Mouse (Mus musculus): ENCODE data around the gene Rarb. TPM values are rescaled to one million over a fixed set of nuclear protein-coding genes. Genes with fewer than 3 reads are reported as not detected.

Gene Rarb
- polyA plus RNA-seq, 1 experiment: not detected

GRCm38 (mm10) chr14:16551843-16552242 is 267.1 kb downstream of the Rarb start:
- TF ChIP-seq CTCF (IDR thresholded peaks at IDR 0.05; ENCODE audit: low read depth, low read length) (no peak), POLR2A (IDR thresholded peaks at IDR 0.05; ENCODE audit: borderline replicate concordance, low read depth, low read length) (no peak)
- H3K27ac ChIP-seq (ENCODE audit: insufficient read depth, low read depth, low read length): no peak overlapping the region
- H3K4me3 ChIP-seq (ENCODE audit: insufficient read depth, low read length): no peak overlapping the region
- no peaks in the 10 kb centered on the region for H3K4me1 ChIP-seq (ENCODE audit: control insufficient read depth, insufficient read depth, low read length)

GRCm38 (mm10) chr14:16548200-16548576 is 270.8 kb downstream of the Rarb start:
- Histone ChIP-seq H3K4me1 (ENCODE audit: control insufficient read depth, insufficient read depth, low read length) (no peaks in the 10 kb centered on the region), H3K4me3 (ENCODE audit: insufficient read depth, low read length) (no peak overlapping the region), H3K27ac (ENCODE audit: insufficient read depth, low read depth, low read length) (no peak overlapping the region)
- TF ChIP-seq CTCF (IDR thresholded peaks at IDR 0.05; ENCODE audit: low read depth, low read length) (no peak), POLR2A (IDR thresholded peaks at IDR 0.05; ENCODE audit: borderline replicate concordance, low read depth, low read length) (no peak)

- TF ChIP-seq POLR2A (IDR thresholded peaks at IDR 0.05; ENCODE audit: borderline replicate concordance, low read depth, low read length) (no peak), CTCF (IDR thresholded peaks at IDR 0.05; ENCODE audit: low read depth, low read length) (no peak)
- no peaks in the 10 kb centered on the region for H3K4me1 ChIP-seq (ENCODE audit: control insufficient read depth, insufficient read depth, low read length)
- no peak overlapping the region for H3K4me3 ChIP-seq (ENCODE audit: insufficient read depth, low read length)
- H3K27ac ChIP-seq (ENCODE audit: insufficient read depth, low read depth, low read length): no peak overlapping the region
Measured at GRCm38 (mm10) chr14:16547492-16548199, 271.3 kb downstream of the Rarb start.

GRCm38 (mm10) chr14:16544995-16545394 is 274.0 kb downstream of the Rarb start:
- TF ChIP-seq CTCF (IDR thresholded peaks at IDR 0.05; ENCODE audit: low read depth, low read length) (no peak), POLR2A (IDR thresholded peaks at IDR 0.05; ENCODE audit: borderline replicate concordance, low read depth, low read length) (no peak)
- Histone ChIP-seq H3K4me3 (ENCODE audit: insufficient read depth, low read length) (no peak overlapping the region), H3K4me1 (ENCODE audit: control insufficient read depth, insufficient read depth, low read length) (no peaks in the 10 kb centered on the region), H3K27ac (ENCODE audit: insufficient read depth, low read depth, low read length) (no peak overlapping the region)

GRCm38 (mm10) chr14:16541641-16542040 is 277.3 kb downstream of the Rarb start:
- Histone ChIP-seq H3K27ac (ENCODE audit: insufficient read depth, low read depth, low read length) (no peak overlapping the region), H3K4me3 (ENCODE audit: insufficient read depth, low read length) (no peak overlapping the region), H3K4me1 (ENCODE audit: control insufficient read depth, insufficient read depth, low read length) (no peaks in the 10 kb centered on the region)
- TF ChIP-seq CTCF (IDR thresholded peaks at IDR 0.05; ENCODE audit: low read depth, low read length): no peak
- TF ChIP-seq POLR2A (IDR thresholded peaks at IDR 0.05; ENCODE audit: borderline replicate concordance, low read depth, low read length): no peak

- Histone ChIP-seq H3K4me1 (ENCODE audit: control insufficient read depth, insufficient read depth, low read length) (no peaks in the 10 kb centered on the region), H3K27ac (ENCODE audit: insufficient read depth, low read depth, low read length) (no peak overlapping the region), H3K4me3 (ENCODE audit: insufficient read depth, low read length) (no peak overlapping the region)
- TF ChIP-seq POLR2A (IDR thresholded peaks at IDR 0.05; ENCODE audit: borderline replicate concordance, low read depth, low read length): no peak
- TF ChIP-seq CTCF (IDR thresholded peaks at IDR 0.05; ENCODE audit: low read depth, low read length): no peak
Measured at GRCm38 (mm10) chr14:16537433-16537832, 281.5 kb downstream of the Rarb start.

GRCm38 (mm10) chr14:16528631-16529030 is 290.3 kb downstream of the Rarb start:
- Histone ChIP-seq H3K27ac (ENCODE audit: insufficient read depth, low read depth, low read length) (no peak overlapping the region), H3K4me1 (ENCODE audit: control insufficient read depth, insufficient read depth, low read length) (no peaks in the 10 kb centered on the region), H3K4me3 (ENCODE audit: insufficient read depth, low read length) (no peak overlapping the region)
- TF ChIP-seq CTCF (IDR thresholded peaks at IDR 0.05; ENCODE audit: low read depth, low read length): no peak
- TF ChIP-seq POLR2A (IDR thresholded peaks at IDR 0.05; ENCODE audit: borderline replicate concordance, low read depth, low read length): no peak

- H3K4me3 ChIP-seq (ENCODE audit: insufficient read depth, low read length): no peak overlapping the region
- no peaks in the 10 kb centered on the region for H3K4me1 ChIP-seq (ENCODE audit: control insufficient read depth, insufficient read depth, low read length)
- TF ChIP-seq CTCF (IDR thresholded peaks at IDR 0.05; ENCODE audit: low read depth, low read length) (no peak), POLR2A (IDR thresholded peaks at IDR 0.05; ENCODE audit: borderline replicate concordance, low read depth, low read length) (no peak)
- H3K27ac ChIP-seq (ENCODE audit: insufficient read depth, low read depth, low read length): no peak overlapping the region
Measured at GRCm38 (mm10) chr14:16526120-16526519, 292.8 kb downstream of the Rarb start.

- Histone ChIP-seq H3K4me1 (ENCODE audit: control insufficient read depth, insufficient read depth, low read length) (no peaks in the 10 kb centered on the region), H3K27ac (ENCODE audit: insufficient read depth, low read depth, low read length) (no peak overlapping the region), H3K4me3 (ENCODE audit: insufficient read depth, low read length) (no peak overlapping the region)
- TF ChIP-seq CTCF (IDR thresholded peaks at IDR 0.05; ENCODE audit: low read depth, low read length): no peak
- no peak for TF ChIP-seq POLR2A (IDR thresholded peaks at IDR 0.05; ENCODE audit: borderline replicate concordance, low read depth, low read length)
Measured at GRCm38 (mm10) chr14:16525137-16525924, 293.6 kb downstream of the Rarb start.

- H3K4me3 ChIP-seq (ENCODE audit: insufficient read depth, low read length): no peak overlapping the region
- H3K4me1 ChIP-seq (ENCODE audit: control insufficient read depth, insufficient read depth, low read length): no peaks in the 10 kb centered on the region
- TF ChIP-seq POLR2A (IDR thresholded peaks at IDR 0.05; ENCODE audit: borderline replicate concordance, low read depth, low read length) (no peak), CTCF (IDR thresholded peaks at IDR 0.05; ENCODE audit: low read depth, low read length) (no peak)
Measured at GRCm38 (mm10) chr14:16522852-16523251, 296.1 kb downstream of the Rarb start.

More at GRCm38 (mm10) chr14:16522852-16523251, 296.1 kb downstream of the Rarb start:
- H3K27ac ChIP-seq (ENCODE audit: insufficient read depth, low read depth, low read length): no peak overlapping the region
